Mouse (Mus musculus) liver, embryonic 16.5 days (tissue): ENCODE data around the gene Efr3b. TPM values are rescaled to one million over a fixed set of nuclear protein-coding genes. Genes with fewer than 3 reads are reported as not detected.

Source experiments
- ATAC-seq: fragments of 200-750 bp; cut with Nextera tagmentation; 2 replicates; pipeline ENCODE4 v1.8.0; 2017; ENCODE audit warnings: low read depth, mild to moderate bottlenecking, moderate number of reproducible peaks, moderate library complexity
- H3K27ac ChIP-seq: fragments of 300-500 bp; sonication (generic); 2 replicates; pipeline ENCODE4 v1.5.1; 2014; ENCODE audit warnings: mild to moderate bottlenecking, low read length
- H3K27me3 ChIP-seq: fragments of 300-500 bp; sonication (generic); 2 replicates; pipeline ENCODE4 v1.6.1; 2014; ENCODE audit warnings: low read depth, low read length, mixed read lengths; ENCODE audit not compliant: control insufficient read depth, insufficient read depth
- H3K36me3 ChIP-seq: fragments of 300-500 bp; sonication (generic); 2 replicates; pipeline ENCODE4 v1.6.1; 2014; ENCODE audit warnings: mild to moderate bottlenecking; ENCODE audit not compliant: control insufficient read depth, insufficient read depth
- H3K4me1 ChIP-seq: fragments of 300-500 bp; sonication (generic); 2 replicates; pipeline ENCODE4 v1.6.1; 2014; ENCODE audit warnings: low read depth, low read length, mixed read lengths; ENCODE audit not compliant: control insufficient read depth
- H3K4me2 ChIP-seq: fragments of 300-500 bp; sonication (generic); 2 replicates; pipeline ENCODE4 v1.6.1; 2014; ENCODE audit warnings: low read depth, low read length, mixed read lengths
- H3K4me3 ChIP-seq: fragments of 300-500 bp; sonication (generic); 2 replicates; pipeline ENCODE4 v1.5.1; 2014; ENCODE audit warnings: low read depth, mild to moderate bottlenecking, low read length
- H3K9ac ChIP-seq: fragments of 300-500 bp; sonication (generic); 2 replicates; pipeline ENCODE4 v1.6.1; 2014; ENCODE audit warnings: low read depth, low read length
- H3K9me3 ChIP-seq: fragments of 300-500 bp; sonication (generic); replicated peaks from 2 replicates; pipeline ENCODE4 v1.6.1; 2016; ENCODE audit warnings: low read length; ENCODE audit not compliant: control insufficient read depth
- WGBS: fragments of 180-500 bp; shearing (Covaris S2); extraction: QIAGEN DNeasy Blood & Tissue Kit; methylation state at CpG from one replicate; pipeline ENCODE4 v1.1.7; 2014; ENCODE audit not compliant: insufficient replicate concordance; 5-methylcytosine and 5-hydroxymethylcytosine counted together
- polyA plus RNA-seq: library from polyadenylated mRNA; unstranded; fragments of >200 nt; fragmentation: Nextera tagmentation; extraction: Ambion mirVana; gene quantifications from 2 replicates; pipeline ENCODE4 v1.2.1, GENCODE M21; 2015

Gene Efr3b
- 0.08 TPM in 2 replicates for polyA plus RNA-seq

DNA sequence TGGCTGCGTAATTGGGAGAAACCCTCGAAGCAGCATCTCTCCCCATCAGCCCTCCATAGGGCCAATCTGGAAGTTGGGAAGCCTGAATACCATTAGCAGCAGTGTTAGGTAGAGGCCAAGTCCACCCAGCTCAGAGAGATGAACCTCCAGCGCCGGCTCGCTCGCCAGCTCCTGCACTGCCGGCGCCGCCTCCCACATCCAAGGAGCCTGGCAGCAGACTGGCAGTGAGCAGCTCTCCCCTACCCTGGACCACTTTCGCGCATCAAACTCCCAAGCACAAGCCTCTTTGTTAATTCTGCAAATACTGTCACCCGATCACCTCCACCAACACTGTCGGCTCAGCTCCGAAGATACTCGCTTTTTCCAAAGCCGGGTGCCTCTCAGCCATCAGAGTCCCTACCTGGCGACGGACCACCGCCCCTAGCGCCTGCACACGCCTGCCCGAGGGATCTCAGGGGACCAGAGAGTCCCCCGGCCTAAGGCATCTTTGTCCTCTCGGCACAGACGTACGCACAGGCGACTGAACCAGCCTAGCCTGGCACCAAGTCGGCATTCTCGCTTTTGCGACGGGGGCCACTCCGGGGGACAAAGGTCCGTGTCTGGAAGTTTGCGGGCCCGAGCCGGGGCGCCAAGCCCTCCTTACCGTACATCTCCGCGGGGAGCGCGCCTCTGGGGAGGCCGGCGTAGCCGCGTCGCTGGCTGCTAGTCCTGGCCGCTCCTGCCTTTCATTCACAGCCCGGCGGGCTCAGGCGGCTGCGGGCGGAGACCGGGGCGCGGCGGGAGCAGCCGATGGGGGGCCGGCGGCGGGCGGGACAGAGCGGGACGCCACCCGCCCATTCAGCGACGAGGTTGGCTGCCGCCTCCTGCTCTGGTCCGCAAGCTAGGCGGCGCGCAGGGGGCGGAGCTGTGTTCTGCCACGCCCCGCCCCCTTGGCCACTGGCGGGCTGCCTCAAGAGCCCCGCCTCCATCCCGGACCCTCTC, at the start of gene Efr3b:
Efr3b (minus strand) TSS at position 855 of the 981 bp plus-strand sequence.
- H3K4me2 ChIP-seq: peak within 1 kb of the TSS; percentile 78
- H3K4me1 ChIP-seq: peaks cover 6% of the 10 kb centered on the region; the same call in 1 of the 2 replicates
- no peaks in the 10 kb centered on the region for H3K36me3 ChIP-seq
- ATAC-seq: peak; percentile 90
- 1% methylated on average over 64 of the region's 78 CpGs for WGBS
- no peaks in the 10 kb centered on the region for H3K9me3 ChIP-seq
- peak within 1 kb of the TSS; percentile 59 for H3K4me3 ChIP-seq
- H3K9ac ChIP-seq: no peak within 1 kb of the TSS
- peaks cover 41% of the 10 kb centered on the region for H3K27me3 ChIP-seq
- H3K27ac ChIP-seq: no peak within 1 kb of the TSS

GRCm38 (mm10) chr12:4083441-4083840, 44.7 kb upstream of the Efr3b start:
- Histone ChIP-seq H3K9ac (no peak overlapping the region), H3K36me3 (no peaks in the 10 kb centered on the region), H3K4me3 (no peak overlapping the region), H3K4me1 (peaks cover 6% of the 10 kb centered on the region), H3K27ac (no peak overlapping the region), H3K4me2 (peak overlapping the region; percentile 96; the same call in 1 of the 2 replicates), H3K27me3 (no peaks in the 10 kb centered on the region; the same call in 1 of the 2 replicates), H3K9me3 (no peaks in the 10 kb centered on the region)
- 68% methylated on average over 8 of the region's 8 CpGs for WGBS
- no peak for ATAC-seq

- WGBS: 5% methylated on average over 59 of the region's 59 CpGs
- H3K4me1 ChIP-seq: peaks cover 6% of the 10 kb centered on the region
- H3K27me3 ChIP-seq: no peaks in the 10 kb centered on the region; the same call in 1 of the 2 replicates
- no peaks in the 10 kb centered on the region for H3K36me3 ChIP-seq
- H3K9ac ChIP-seq: peak within 1 kb of the TSS; percentile 65
- no peaks in the 10 kb centered on the region for H3K9me3 ChIP-seq
- H3K27ac ChIP-seq: peak within 1 kb of the TSS; percentile 88
- H3K4me3 ChIP-seq: peak within 1 kb of the TSS; percentile 69
- ATAC-seq: peak; percentile 93
- H3K4me2 ChIP-seq: peak within 1 kb of the TSS; percentile 96
Observed at GRCm38 (mm10) chr12:4082132-4083001, 43.7 kb upstream of the Efr3b start, which contains the start of gene Dnajc27. Gene Dnajc27, plus strand, starts transcription at chr12:4082583.

- H3K27ac ChIP-seq: no peak overlapping the region
- 3% methylated on average over 2 of the region's 2 CpGs for WGBS
- no peak overlapping the region for H3K4me3 ChIP-seq
- ATAC-seq: no peak
- H3K9ac ChIP-seq: no peak overlapping the region
- no peak overlapping the region for H3K4me2 ChIP-seq
- H3K4me1 ChIP-seq: peaks cover 6% of the 10 kb centered on the region
- H3K27me3 ChIP-seq: no peaks in the 10 kb centered on the region; the same call in 1 of the 2 replicates
- H3K36me3 ChIP-seq: no peaks in the 10 kb centered on the region
- H3K9me3 ChIP-seq: no peaks in the 10 kb centered on the region
Observed at GRCm38 (mm10) chr12:4080311-4080710, 41.6 kb upstream of the Efr3b start.

DNA sequence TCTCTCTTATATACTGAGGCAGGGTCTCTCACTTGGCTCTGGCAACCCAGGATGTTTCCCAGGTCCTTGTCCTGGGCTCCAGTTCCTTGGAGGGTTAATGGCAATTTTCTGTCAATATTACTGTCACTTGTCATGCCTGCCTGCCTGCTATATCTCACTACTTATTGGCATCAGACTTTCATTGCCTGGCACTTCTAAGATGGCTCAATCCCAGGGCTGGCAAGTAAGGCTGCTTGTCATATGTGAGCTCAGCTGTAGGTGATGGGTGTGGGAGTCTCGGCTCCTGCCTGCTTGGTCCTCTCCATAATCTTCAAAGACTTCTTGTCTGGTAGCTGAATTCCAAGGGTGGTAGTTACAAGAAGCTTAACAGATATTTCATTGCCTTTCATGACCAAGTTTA, 39.4 kb upstream of the Efr3b start:
- H3K27ac ChIP-seq: no peak overlapping the region
- no peak overlapping the region for H3K4me2 ChIP-seq
- no peaks in the 10 kb centered on the region for H3K36me3 ChIP-seq
- H3K9me3 ChIP-seq: no peaks in the 10 kb centered on the region
- no peak for ATAC-seq
- WGBS: 47% methylated on average over 1 of the region's 1 CpGs
- no peak overlapping the region for H3K9ac ChIP-seq
- H3K4me1 ChIP-seq: peaks cover 5% of the 10 kb centered on the region
- H3K27me3 ChIP-seq: no peaks in the 10 kb centered on the region; the same call in 1 of the 2 replicates
- no peak overlapping the region for H3K4me3 ChIP-seq

- no peak overlapping the region for H3K4me3 ChIP-seq
- no peak for ATAC-seq
- H3K9ac ChIP-seq: no peak overlapping the region
- no peaks in the 10 kb centered on the region; the same call in 1 of the 2 replicates for H3K27me3 ChIP-seq
- H3K4me1 ChIP-seq: no peaks in the 10 kb centered on the region
- no peaks in the 10 kb centered on the region for H3K36me3 ChIP-seq
- no peak overlapping the region for H3K4me2 ChIP-seq
- no peak overlapping the region for H3K27ac ChIP-seq
- no peaks in the 10 kb centered on the region for H3K9me3 ChIP-seq
Observed at GRCm38 (mm10) chr12:4076383-4076782, 37.7 kb upstream of the Efr3b start.

- Histone ChIP-seq H3K9me3 (no peaks in the 10 kb centered on the region), H3K36me3 (no peaks in the 10 kb centered on the region), H3K9ac (no peak overlapping the region), H3K27ac (no peak overlapping the region), H3K4me3 (no peak overlapping the region), H3K27me3 (no peaks in the 10 kb centered on the region; the same call in 1 of the 2 replicates), H3K4me1 (no peaks in the 10 kb centered on the region), H3K4me2 (no peak overlapping the region)
- WGBS: 45% methylated on average over 8 of the region's 8 CpGs
- ATAC-seq: no peak
Observed at GRCm38 (mm10) chr12:4075407-4075806, 36.7 kb upstream of the Efr3b start.

DNA sequence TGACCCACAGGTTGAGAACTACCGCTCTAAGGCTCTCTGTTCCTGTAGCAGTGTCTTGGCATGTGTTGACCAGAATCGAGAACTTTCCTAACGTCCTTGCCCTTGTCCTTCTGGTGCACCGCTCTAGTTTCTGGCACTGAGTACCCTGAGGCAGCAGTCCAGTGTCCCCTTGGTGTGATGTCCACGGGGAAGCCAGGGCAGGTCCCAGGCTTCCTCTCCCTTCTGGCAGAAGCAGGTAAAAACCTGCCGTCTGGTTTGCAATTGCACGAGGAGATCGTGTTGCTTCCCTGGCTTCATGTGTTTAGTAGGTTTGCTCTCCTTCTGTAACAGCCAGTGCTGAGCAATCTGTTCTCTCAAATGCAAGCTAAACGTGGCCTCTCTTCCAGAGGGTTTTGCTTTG, 33.0 kb upstream of the Efr3b start:
- H3K9me3 ChIP-seq: no peaks in the 10 kb centered on the region
- no peak overlapping the region for H3K9ac ChIP-seq
- no peak overlapping the region for H3K4me2 ChIP-seq
- no peaks in the 10 kb centered on the region for H3K4me1 ChIP-seq
- no peak overlapping the region for H3K4me3 ChIP-seq
- WGBS: 66% methylated on average over 9 of the region's 9 CpGs
- no peak overlapping the region for H3K27ac ChIP-seq
- ATAC-seq: no peak
- no peaks in the 10 kb centered on the region for H3K27me3 ChIP-seq
- no peaks in the 10 kb centered on the region for H3K36me3 ChIP-seq
